Mouse (Mus musculus): ENCODE measurements at regions not wholly inside any gene's neighbourhood (a gene's known extent, or its start where the extent isn't known, plus 50 kb on each side); places are given as distances from the start of the nearest gene placed in this dataset.

GRCm38 (mm10) chr12:79895975-79896374 lies 216.8 kb downstream of the Zfp36l1 start:
- no peaks in the 10 kb centered on the region for H3K27me3 ChIP-seq (ENCODE audit: insufficient read depth, poor library complexity, severe bottlenecking)
- no peak for DNase-seq (ENCODE audit: low spot score)
- H3K36me3 ChIP-seq, result peaks cover 3% of the 10 kb centered on the region; the same call in 1 of the 2 replicates
- no peak overlapping the region for H3K4me3 ChIP-seq
- no peaks in the 10 kb centered on the region for H3K9me3 ChIP-seq
- H3K27ac ChIP-seq, result peak overlapping the region; percentile 75
- H3K4me1 ChIP-seq, result peaks cover 33% of the 10 kb centered on the region
- 21% methylated on average over 6 of the region's 6 CpGs for WGBS

- DNase-seq (ENCODE audit: low spot score), result no peak
- no peaks in the 10 kb centered on the region for H3K27me3 ChIP-seq (ENCODE audit: insufficient read depth, poor library complexity, severe bottlenecking)
- peaks cover 36% of the 10 kb centered on the region for H3K4me1 ChIP-seq
- WGBS, result 86% methylated on average over 7 of the region's 7 CpGs
- no peaks in the 10 kb centered on the region for H3K9me3 ChIP-seq
- no peak overlapping the region for H3K4me3 ChIP-seq
- peaks cover 3% of the 10 kb centered on the region; the same call in 1 of the 2 replicates for H3K36me3 ChIP-seq
- H3K27ac ChIP-seq, result peak overlapping the region; percentile 75
Measured at GRCm38 (mm10) chr12:79895324-79895723, 217.5 kb downstream of the Zfp36l1 start.

GRCm38 (mm10) chr12:79892871-79893270 lies 219.9 kb downstream of the Zfp36l1 start:
- DNase-seq (ENCODE audit: low spot score), result no peak
- no peaks in the 10 kb centered on the region for H3K36me3 ChIP-seq
- no peak overlapping the region for H3K4me3 ChIP-seq
- whole genome bisulfite sequencing, result 77% methylated on average over 8 of the region's 8 CpGs
- H3K4me1 ChIP-seq, result peaks cover 27% of the 10 kb centered on the region
- no peak overlapping the region for H3K27ac ChIP-seq
- H3K9me3 ChIP-seq, result no peaks in the 10 kb centered on the region
- H3K27me3 ChIP-seq (ENCODE audit: insufficient read depth, poor library complexity, severe bottlenecking), result no peaks in the 10 kb centered on the region

GRCm38 (mm10) chr12:79891942-79892341 lies 220.9 kb downstream of the Zfp36l1 start:
- H3K36me3 ChIP-seq, result no peaks in the 10 kb centered on the region
- no peaks in the 10 kb centered on the region for H3K9me3 ChIP-seq
- DNase-seq (ENCODE audit: low spot score), result peak; percentile 51
- no peak overlapping the region for H3K4me3 ChIP-seq
- H3K27ac ChIP-seq, result 0 out of 2 replicates have a peak overlapping the region, but pooled peaks have one; percentile 0
- no peaks in the 10 kb centered on the region for H3K27me3 ChIP-seq (ENCODE audit: insufficient read depth, poor library complexity, severe bottlenecking)
- H3K4me1 ChIP-seq, result peaks cover 29% of the 10 kb centered on the region
- 71% methylated on average over 4 of the region's 4 CpGs for WGBS

GRCm38 (mm10) chr12:79890887-79891286 lies 221.9 kb downstream of the Zfp36l1 start:
- H3K27me3 ChIP-seq (ENCODE audit: insufficient read depth, poor library complexity, severe bottlenecking), result no peaks in the 10 kb centered on the region
- peaks cover 20% of the 10 kb centered on the region for H3K4me1 ChIP-seq
- H3K36me3 ChIP-seq, result no peaks in the 10 kb centered on the region
- no peak overlapping the region for H3K4me3 ChIP-seq
- H3K9me3 ChIP-seq, result no peaks in the 10 kb centered on the region
- H3K27ac ChIP-seq, result peak overlapping the region; percentile 69
- DNase-seq (ENCODE audit: low spot score), result peak; percentile 75
- WGBS, result 21% methylated on average over 4 of the region's 4 CpGs

- peaks cover 19% of the 10 kb centered on the region for H3K4me1 ChIP-seq
- no peak overlapping the region for H3K4me3 ChIP-seq
- H3K27ac ChIP-seq, result peak overlapping the region; percentile 69; the same call in 1 of the 2 replicates
- H3K9me3 ChIP-seq, result no peaks in the 10 kb centered on the region
- 85% methylated on average over 7 of the region's 7 CpGs for WGBS
- H3K27me3 ChIP-seq (ENCODE audit: insufficient read depth, poor library complexity, severe bottlenecking), result no peaks in the 10 kb centered on the region
- no peaks in the 10 kb centered on the region for H3K36me3 ChIP-seq
- DNase-seq (ENCODE audit: low spot score), result peak; percentile 64
Measured at GRCm38 (mm10) chr12:79890291-79890690, 222.5 kb downstream of the Zfp36l1 start.

- H3K9me3 ChIP-seq, result no peaks in the 10 kb centered on the region
- no peak overlapping the region for H3K4me3 ChIP-seq
- H3K27me3 ChIP-seq (ENCODE audit: insufficient read depth, poor library complexity, severe bottlenecking), result no peaks in the 10 kb centered on the region
- peak; percentile 61 for DNase-seq (ENCODE audit: low spot score)
- H3K36me3 ChIP-seq, result no peaks in the 10 kb centered on the region
- 90% methylated on average over 4 of the region's 4 CpGs for whole genome bisulfite sequencing
- H3K4me1 ChIP-seq, result peaks cover 19% of the 10 kb centered on the region
- H3K27ac ChIP-seq, result no peak overlapping the region
Measured at GRCm38 (mm10) chr12:79888812-79889211, 224.0 kb downstream of the Zfp36l1 start.

- Histone ChIP-seq H3K27me3 (ENCODE audit: insufficient read depth, poor library complexity, severe bottlenecking) (no peaks in the 10 kb centered on the region), H3K4me3 (no peak overlapping the region), H3K9me3 (no peaks in the 10 kb centered on the region), H3K4me1 (peaks cover 19% of the 10 kb centered on the region), H3K36me3 (no peaks in the 10 kb centered on the region), H3K27ac (no peak overlapping the region)
- WGBS, result 78% methylated on average over 4 of the region's 4 CpGs
- DNase-seq (ENCODE audit: low spot score), result peak; percentile 56
Measured at GRCm38 (mm10) chr12:79888086-79888485, 224.7 kb downstream of the Zfp36l1 start.

GRCm38 (mm10) chr12:79887225-79887886 lies 225.5 kb downstream of the Zfp36l1 start:
- H3K4me1 ChIP-seq, result peaks cover 19% of the 10 kb centered on the region
- H3K27me3 ChIP-seq (ENCODE audit: insufficient read depth, poor library complexity, severe bottlenecking), result no peaks in the 10 kb centered on the region
- H3K36me3 ChIP-seq, result no peaks in the 10 kb centered on the region
- DNase-seq (ENCODE audit: low spot score), result peak; percentile 75
- H3K27ac ChIP-seq, result no peak overlapping the region
- 63% methylated on average over 12 of the region's 12 CpGs for WGBS
- no peaks in the 10 kb centered on the region for H3K9me3 ChIP-seq
- H3K4me3 ChIP-seq, result no peak overlapping the region

- no peaks in the 10 kb centered on the region for H3K27me3 ChIP-seq (ENCODE audit: insufficient read depth, poor library complexity, severe bottlenecking)
- H3K36me3 ChIP-seq, result no peaks in the 10 kb centered on the region
- WGBS, result 77% methylated on average over 3 of the region's 3 CpGs
- H3K27ac ChIP-seq, result no peak overlapping the region
- DNase-seq (ENCODE audit: low spot score), result peak; percentile 39
- H3K4me3 ChIP-seq, result no peak overlapping the region
- H3K4me1 ChIP-seq, result peaks cover 19% of the 10 kb centered on the region
- H3K9me3 ChIP-seq, result no peaks in the 10 kb centered on the region
Measured at GRCm38 (mm10) chr12:79886494-79886893, 226.3 kb downstream of the Zfp36l1 start.

GRCm38 (mm10) chr12:79885286-79885685 lies 227.5 kb downstream of the Zfp36l1 start:
- no peaks in the 10 kb centered on the region for H3K9me3 ChIP-seq
- DNase-seq (ENCODE audit: low spot score), result peak; percentile 65
- H3K4me3 ChIP-seq, result no peak overlapping the region
- WGBS, result 86% methylated on average over 2 of the region's 2 CpGs
- H3K27ac ChIP-seq, result 0 out of 2 replicates have a peak overlapping the region, but pooled peaks have one; percentile 32
- H3K4me1 ChIP-seq, result peaks cover 20% of the 10 kb centered on the region
- H3K27me3 ChIP-seq (ENCODE audit: insufficient read depth, poor library complexity, severe bottlenecking), result no peaks in the 10 kb centered on the region
- no peaks in the 10 kb centered on the region for H3K36me3 ChIP-seq

- Histone ChIP-seq H3K9me3 (no peaks in the 10 kb centered on the region), H3K27me3 (ENCODE audit: insufficient read depth, poor library complexity, severe bottlenecking) (no peaks in the 10 kb centered on the region), H3K36me3 (no peaks in the 10 kb centered on the region), H3K4me1 (peaks cover 35% of the 10 kb centered on the region), H3K27ac (no peak overlapping the region), H3K4me3 (no peak overlapping the region)
- 94% methylated on average over 4 of the region's 4 CpGs for WGBS
- DNase-seq (ENCODE audit: low spot score), result no peak
Measured at GRCm38 (mm10) chr12:79883651-79884050, 229.2 kb downstream of the Zfp36l1 start.

- Histone ChIP-seq H3K4me3 (no peak overlapping the region), H3K9me3 (no peaks in the 10 kb centered on the region), H3K4me1 (peaks cover 30% of the 10 kb centered on the region), H3K36me3 (no peaks in the 10 kb centered on the region), H3K27ac (peak overlapping the region; percentile 33), H3K27me3 (ENCODE audit: insufficient read depth, poor library complexity, severe bottlenecking) (no peaks in the 10 kb centered on the region)
- WGBS, result 69% methylated on average over 18 of the region's 18 CpGs
- peak; percentile 52 for DNase-seq (ENCODE audit: low spot score)
Measured at GRCm38 (mm10) chr12:79880751-79881261, 232.0 kb downstream of the Zfp36l1 start.
